Mouse (Mus musculus) C2C12 (cell line): ENCODE measurements around the gene Senp7.

Source experiments
- CTCF ChIP-seq: IDR thresholded peaks from one replicate; pipeline ENCODE4 v1.5.1; 2011; ENCODE audit not compliant: control insufficient read depth, insufficient read depth, insufficient read length
- USF1 ChIP-seq: IDR thresholded peaks from one replicate; pipeline ENCODE4 v1.6.1; 2011; ENCODE audit warnings: low read depth, mild to moderate bottlenecking, control low read depth, moderate library complexity

DNA sequence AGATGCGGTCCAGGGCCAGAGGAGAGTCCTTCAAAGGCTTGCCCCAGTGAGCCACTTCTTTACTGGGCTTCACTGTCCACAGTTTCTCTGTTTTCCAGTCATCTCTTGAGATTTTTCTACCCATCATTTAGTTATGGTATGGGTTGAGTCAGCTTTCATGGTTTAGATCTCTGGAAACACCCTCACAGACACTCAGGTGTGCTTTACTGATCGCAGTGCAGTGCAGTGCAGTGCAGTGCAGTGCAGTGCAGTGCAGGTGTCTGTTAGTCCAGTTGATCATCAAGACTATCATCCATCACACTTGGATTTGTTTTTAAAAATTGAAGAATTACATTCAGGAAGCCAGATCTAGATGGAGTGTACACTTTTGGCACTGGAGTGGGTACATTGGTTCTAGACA is 38.2 kb downstream of the Senp7 start:
- no peak for TF ChIP-seq USF1
- TF ChIP-seq CTCF: no peak
